Mouse (Mus musculus): Measurements from ENCODE around the gene Xlr5a. TPM values are rescaled to one million over a fixed set of nuclear protein-coding genes. Genes with fewer than 3 reads are reported as not detected.
"Not testable (repeated sequence)": the region's sequence is repeated elsewhere in the genome, so short reads cannot be mapped to it uniquely, and the experiment has no call there.

Xlr5a gene
- total RNA-seq, 1 experiment = 7.0 TPM

- no peaks in the 10 kb centered on the region for H3K9me3 ChIP-seq (ENCODE audit: control insufficient read depth, insufficient read depth, low read depth, low read length)
- no peak overlapping the region for H3K27ac ChIP-seq (ENCODE audit: insufficient read depth, low read depth, low read length, poor library complexity, severe bottlenecking)
- no peak for DNase-seq (ENCODE audit: low read depth, low spot score)
- no peak overlapping the region for H3K4me3 ChIP-seq (ENCODE audit: insufficient read depth in 1 of 2, low read depth in 1 of 2, low read length in 2 of 2, poor library complexity in 1 of 2, severe bottlenecking in 1 of 2)
- no peaks in the 10 kb centered on the region for H3K4me1 ChIP-seq (ENCODE audit: control insufficient read depth in 2 of 2, insufficient read depth in 2 of 2, low read length in 2 of 2, poor library complexity in 1 of 2)
- no peaks in the 10 kb centered on the region for H3K36me3 ChIP-seq (ENCODE audit: control insufficient read depth, insufficient read depth, low read length, poor library complexity, severe bottlenecking)
- in situ Hi-C loops (cut with MboI; ENCODE audit: low sequenced_read_pairs in 2 of 2, unreplicated experiment in 2 of 2) = no loop called here
- no peak for TF ChIP-seq CHD2 (IDR thresholded peaks at IDR 0.05; ENCODE audit: low read depth, low read length)
- no peak for TF ChIP-seq ZNF384 (IDR thresholded peaks at IDR 0.05; ENCODE audit: low read depth, low read length)
- no peak for TF ChIP-seq HCFC1 (IDR thresholded peaks at IDR 0.05; ENCODE audit: borderline replicate concordance, insufficient read depth, low read length)
- TF ChIP-seq ZC3H11A (IDR thresholded peaks at IDR 0.05; ENCODE audit: borderline replicate concordance, low read depth, low read length) = no peak
- no peak for TF ChIP-seq MAFK (IDR thresholded peaks at IDR 0.05; ENCODE audit: insufficient read depth, low read depth, low read length)
- no peak overlapping the region for H3K9ac ChIP-seq (ENCODE audit: insufficient read depth, low read depth, low read length, poor library complexity, severe bottlenecking)
These were observed 67.4 kb downstream of the Xlr5a start for GRCm38 (mm10) chrX:73225365-73225764.

GRCm38 (mm10) chrX:73213819-73214564, 78.8 kb downstream of the Xlr5a start, which contains the start of gene Xlr4b:
Gene Xlr4b, plus strand, starts transcription at chrX:73214333.
- in situ Hi-C loops (cut with MboI; ENCODE audit: low sequenced_read_pairs in 2 of 2, unreplicated experiment in 2 of 2); H3K9ac ChIP-seq (ENCODE audit: insufficient read depth, low read depth, low read length, poor library complexity, severe bottlenecking); DNase-seq (ENCODE audit: low read depth, low spot score); H3K4me1 ChIP-seq (ENCODE audit: control insufficient read depth in 2 of 2, insufficient read depth in 2 of 2, low read length in 2 of 2, poor library complexity in 1 of 2); H3K36me3 ChIP-seq (ENCODE audit: control insufficient read depth, insufficient read depth, low read length, poor library complexity, severe bottlenecking); H3K4me3 ChIP-seq (ENCODE audit: insufficient read depth in 1 of 2, low read depth in 1 of 2, low read length in 2 of 2, poor library complexity in 1 of 2, severe bottlenecking in 1 of 2); H3K9me3 ChIP-seq (ENCODE audit: control insufficient read depth, insufficient read depth, low read depth, low read length); H3K27ac ChIP-seq (ENCODE audit: insufficient read depth, low read depth, low read length, poor library complexity, severe bottlenecking): not testable (repeated sequence)

- H3K27ac ChIP-seq (ENCODE audit: insufficient read depth, low read depth, low read length, poor library complexity, severe bottlenecking); H3K36me3 ChIP-seq (ENCODE audit: control insufficient read depth, insufficient read depth, low read length, poor library complexity, severe bottlenecking); DNase-seq (ENCODE audit: low read depth, low spot score); H3K9ac ChIP-seq (ENCODE audit: insufficient read depth, low read depth, low read length, poor library complexity, severe bottlenecking); H3K4me3 ChIP-seq (ENCODE audit: insufficient read depth in 1 of 2, low read depth in 1 of 2, low read length in 2 of 2, poor library complexity in 1 of 2, severe bottlenecking in 1 of 2); H3K4me1 ChIP-seq (ENCODE audit: control insufficient read depth in 2 of 2, insufficient read depth in 2 of 2, low read length in 2 of 2, poor library complexity in 1 of 2); in situ Hi-C loops (cut with MboI; ENCODE audit: low sequenced_read_pairs in 2 of 2, unreplicated experiment in 2 of 2); H3K9me3 ChIP-seq (ENCODE audit: control insufficient read depth, insufficient read depth, low read depth, low read length): not testable (repeated sequence)
These were observed 100.8 kb downstream of the Xlr5a start, which contains the start of gene Xlr3b for GRCm38 (mm10) chrX:73191934-73192333. Gene Xlr3b, plus strand, starts transcription at chrX:73192207.

- DNase-seq (ENCODE audit: low read depth, low spot score); H3K36me3 ChIP-seq (ENCODE audit: control insufficient read depth, insufficient read depth, low read length, poor library complexity, severe bottlenecking); H3K9me3 ChIP-seq (ENCODE audit: control insufficient read depth, insufficient read depth, low read depth, low read length); H3K4me1 ChIP-seq (ENCODE audit: control insufficient read depth in 2 of 2, insufficient read depth in 2 of 2, low read length in 2 of 2, poor library complexity in 1 of 2); H3K9ac ChIP-seq (ENCODE audit: insufficient read depth, low read depth, low read length, poor library complexity, severe bottlenecking); H3K27ac ChIP-seq (ENCODE audit: insufficient read depth, low read depth, low read length, poor library complexity, severe bottlenecking); H3K4me3 ChIP-seq (ENCODE audit: insufficient read depth in 1 of 2, low read depth in 1 of 2, low read length in 2 of 2, poor library complexity in 1 of 2, severe bottlenecking in 1 of 2); in situ Hi-C loops (cut with MboI; ENCODE audit: low sequenced_read_pairs in 2 of 2, unreplicated experiment in 2 of 2): not testable (repeated sequence)
These were observed 115.9 kb downstream of the Xlr5a start, which contains the start of gene Spin2d for GRCm38 (mm10) chrX:73176889-73177288. Gene Spin2d, minus strand, starts transcription at chrX:73176989.

- in situ Hi-C loops (cut with MboI; ENCODE audit: low sequenced_read_pairs in 2 of 2, unreplicated experiment in 2 of 2); H3K4me1 ChIP-seq (ENCODE audit: control insufficient read depth in 2 of 2, insufficient read depth in 2 of 2, low read length in 2 of 2, poor library complexity in 1 of 2): not testable (repeated sequence)
These were observed 143.4 kb downstream of the Xlr5a start, which contains the start of gene DXBay18 for GRCm38 (mm10) chrX:73149350-73149749. Gene DXBay18, minus strand, starts transcription at chrX:73149450.

GRCm38 (mm10) chrX:73148496-73148895, 144.3 kb downstream of the Xlr5a start, which contains the start of gene Xlr5b:
Gene Xlr5b, plus strand, starts transcription at chrX:73148796.
- in situ Hi-C loops (cut with MboI; ENCODE audit: low sequenced_read_pairs in 2 of 2, unreplicated experiment in 2 of 2); H3K9me3 ChIP-seq (ENCODE audit: control insufficient read depth, insufficient read depth, low read depth, low read length); H3K4me1 ChIP-seq (ENCODE audit: control insufficient read depth in 2 of 2, insufficient read depth in 2 of 2, low read length in 2 of 2, poor library complexity in 1 of 2); H3K36me3 ChIP-seq (ENCODE audit: control insufficient read depth, insufficient read depth, low read length, poor library complexity, severe bottlenecking); H3K4me3 ChIP-seq (ENCODE audit: insufficient read depth in 1 of 2, low read depth in 1 of 2, low read length in 2 of 2, poor library complexity in 1 of 2, severe bottlenecking in 1 of 2); DNase-seq (ENCODE audit: low read depth, low spot score); H3K9ac ChIP-seq (ENCODE audit: insufficient read depth, low read depth, low read length, poor library complexity, severe bottlenecking); H3K27ac ChIP-seq (ENCODE audit: insufficient read depth, low read depth, low read length, poor library complexity, severe bottlenecking): not testable (repeated sequence)

More at GRCm38 (mm10) chrX:73149350-73149749, 143.4 kb downstream of the Xlr5a start, which contains the start of gene DXBay18:
- H3K4me3 ChIP-seq (ENCODE audit: insufficient read depth in 1 of 2, low read depth in 1 of 2, low read length in 2 of 2, poor library complexity in 1 of 2, severe bottlenecking in 1 of 2); DNase-seq (ENCODE audit: low read depth, low spot score); H3K9ac ChIP-seq (ENCODE audit: insufficient read depth, low read depth, low read length, poor library complexity, severe bottlenecking); H3K27ac ChIP-seq (ENCODE audit: insufficient read depth, low read depth, low read length, poor library complexity, severe bottlenecking); H3K9me3 ChIP-seq (ENCODE audit: control insufficient read depth, insufficient read depth, low read depth, low read length); H3K36me3 ChIP-seq (ENCODE audit: control insufficient read depth, insufficient read depth, low read length, poor library complexity, severe bottlenecking): not testable (repeated sequence)

- H3K27ac ChIP-seq (ENCODE audit: insufficient read depth, low read depth, low read length, poor library complexity, severe bottlenecking); H3K9ac ChIP-seq (ENCODE audit: insufficient read depth, low read depth, low read length, poor library complexity, severe bottlenecking); DNase-seq (ENCODE audit: low read depth, low spot score); H3K4me3 ChIP-seq (ENCODE audit: insufficient read depth in 1 of 2, low read depth in 1 of 2, low read length in 2 of 2, poor library complexity in 1 of 2, severe bottlenecking in 1 of 2); H3K36me3 ChIP-seq (ENCODE audit: control insufficient read depth, insufficient read depth, low read length, poor library complexity, severe bottlenecking); in situ Hi-C loops (cut with MboI; ENCODE audit: low sequenced_read_pairs in 2 of 2, unreplicated experiment in 2 of 2); H3K4me1 ChIP-seq (ENCODE audit: control insufficient read depth in 2 of 2, insufficient read depth in 2 of 2, low read length in 2 of 2, poor library complexity in 1 of 2); H3K9me3 ChIP-seq (ENCODE audit: control insufficient read depth, insufficient read depth, low read depth, low read length): not testable (repeated sequence)
These were observed 149.6 kb downstream of the Xlr5a start for GRCm38 (mm10) chrX:73143218-73143618.

Data from ES-E14 (cell line).